Mouse (Mus musculus): ENCODE results near the gene Ak2. TPM values are rescaled to one million over a fixed set of nuclear protein-coding genes. Genes with fewer than 3 reads are reported as not detected.

Ak2 gene
- polyA plus RNA-seq, 1 experiment from 2014 or later: 173 TPM

GRCm38 (mm10) chr4:128958156-128958555, 33.6 kb upstream of the Ak2 start:
- Histone ChIP-seq H3K4me3 (ENCODE audit: low read length) (no peak overlapping the region), H3K36me3 (ENCODE audit: control insufficient read depth, insufficient read depth, low read length) (no peaks in the 10 kb centered on the region), H3K27ac (ENCODE audit: low read length) (no peak overlapping the region), H3K9me3 (ENCODE audit: control insufficient read depth, low read length) (no peaks in the 10 kb centered on the region), H3K4me1 (replicated peaks; ENCODE audit: control insufficient read depth, insufficient read depth, low read length) (peaks cover 28% of the 10 kb centered on the region), H3K27me3 (ENCODE audit: control insufficient read depth, insufficient read depth, low read depth, low read length) (no peaks in the 10 kb centered on the region; the same call in 1 of the 2 replicates), H3K4me2 (ENCODE audit: low read depth, low read length) (no peak overlapping the region), H3K9ac (ENCODE audit: low read length) (peak overlapping the region; percentile 21; the same call in 1 of the 2 replicates)
- 71% methylated on average over 11 of the region's 11 CpGs for WGBS
- no peak for ATAC-seq (ENCODE audit: low read depth)

GRCm38 (mm10) chr4:128958849-128959248, 32.9 kb upstream of the Ak2 start:
- Histone ChIP-seq H3K9ac (ENCODE audit: low read length) (no peak overlapping the region), H3K36me3 (ENCODE audit: control insufficient read depth, insufficient read depth, low read length) (no peaks in the 10 kb centered on the region), H3K4me2 (ENCODE audit: low read depth, low read length) (no peak overlapping the region), H3K27ac (ENCODE audit: low read length) (no peak overlapping the region), H3K4me3 (ENCODE audit: low read length) (no peak overlapping the region), H3K4me1 (replicated peaks; ENCODE audit: control insufficient read depth, insufficient read depth, low read length) (peaks cover 28% of the 10 kb centered on the region), H3K9me3 (ENCODE audit: control insufficient read depth, low read length) (no peaks in the 10 kb centered on the region), H3K27me3 (ENCODE audit: control insufficient read depth, insufficient read depth, low read depth, low read length) (no peaks in the 10 kb centered on the region; the same call in 1 of the 2 replicates)
- 68% methylated on average over 8 of the region's 8 CpGs for WGBS
- ATAC-seq (ENCODE audit: low read depth): no peak

GRCm38 (mm10) chr4:128959676-128960075, 32.1 kb upstream of the Ak2 start:
- 79% methylated on average over 17 of the region's 17 CpGs for WGBS
- peaks cover 28% of the 10 kb centered on the region for H3K4me1 ChIP-seq (replicated peaks; ENCODE audit: control insufficient read depth, insufficient read depth, low read length)

GRCm38 (mm10) chr4:128961301-128962028, 30.3 kb upstream of the Ak2 start:
- H3K27ac ChIP-seq (ENCODE audit: low read length): no peak overlapping the region

More at GRCm38 (mm10) chr4:128959676-128960075, 32.1 kb upstream of the Ak2 start:
- Histone ChIP-seq H3K27ac (ENCODE audit: low read length) (no peak overlapping the region), H3K4me2 (ENCODE audit: low read depth, low read length) (no peak overlapping the region), H3K9ac (ENCODE audit: low read length) (no peak overlapping the region), H3K4me3 (ENCODE audit: low read length) (no peak overlapping the region), H3K36me3 (ENCODE audit: control insufficient read depth, insufficient read depth, low read length) (no peaks in the 10 kb centered on the region), H3K9me3 (ENCODE audit: control insufficient read depth, low read length) (no peaks in the 10 kb centered on the region), H3K27me3 (ENCODE audit: control insufficient read depth, insufficient read depth, low read depth, low read length) (no peaks in the 10 kb centered on the region; the same call in 1 of the 2 replicates)
- no peak for ATAC-seq (ENCODE audit: low read depth)

GRCm38 (mm10) chr4:128962029-128962925, 29.5 kb upstream of the Ak2 start, which contains the start of gene Azin2:
Gene Azin2 (minus strand): TSS chr4:128962442.
- Histone ChIP-seq H3K36me3 (ENCODE audit: control insufficient read depth, insufficient read depth, low read length) (no peaks in the 10 kb centered on the region), H3K4me2 (ENCODE audit: low read depth, low read length) (peak within 1 kb of the TSS; percentile 94), H3K27me3 (ENCODE audit: control insufficient read depth, insufficient read depth, low read depth, low read length) (no peaks in the 10 kb centered on the region; the same call in 1 of the 2 replicates), H3K4me3 (ENCODE audit: low read length) (peak within 1 kb of the TSS; percentile 62), H3K9ac (ENCODE audit: low read length) (peak within 1 kb of the TSS; percentile 75), H3K9me3 (ENCODE audit: control insufficient read depth, low read length) (no peaks in the 10 kb centered on the region), H3K4me1 (replicated peaks; ENCODE audit: control insufficient read depth, insufficient read depth, low read length) (peaks cover 33% of the 10 kb centered on the region), H3K27ac (ENCODE audit: low read length) (peak within 1 kb of the TSS; percentile 41)
- WGBS: under 1% methylated on average over 68 of the region's 72 CpGs
- peak; percentile 96 for ATAC-seq (ENCODE audit: low read depth)

More at GRCm38 (mm10) chr4:128961301-128962028, 30.3 kb upstream of the Ak2 start:
- ATAC-seq (ENCODE audit: low read depth): no peak
- peak overlapping the region; percentile 94 for H3K4me2 ChIP-seq (ENCODE audit: low read depth, low read length)
- no peaks in the 10 kb centered on the region for H3K36me3 ChIP-seq (ENCODE audit: control insufficient read depth, insufficient read depth, low read length)
- H3K9ac ChIP-seq (ENCODE audit: low read length): peak overlapping the region; percentile 75
- H3K27me3 ChIP-seq (ENCODE audit: control insufficient read depth, insufficient read depth, low read depth, low read length): no peaks in the 10 kb centered on the region; the same call in 1 of the 2 replicates
- peaks cover 28% of the 10 kb centered on the region for H3K4me1 ChIP-seq (replicated peaks; ENCODE audit: control insufficient read depth, insufficient read depth, low read length)
- 7% methylated on average over 16 of the region's 16 CpGs for WGBS
- peak overlapping the region; percentile 62 for H3K4me3 ChIP-seq (ENCODE audit: low read length)
- no peaks in the 10 kb centered on the region for H3K9me3 ChIP-seq (ENCODE audit: control insufficient read depth, low read length)

- peak overlapping the region; percentile 94 for H3K4me2 ChIP-seq (ENCODE audit: low read depth, low read length)
- WGBS: 4% methylated on average over 9 of the region's 9 CpGs
- ATAC-seq (ENCODE audit: low read depth): no peak
- peak overlapping the region; percentile 62; the same call in 1 of the 2 replicates for H3K9ac ChIP-seq (ENCODE audit: low read length)
- H3K36me3 ChIP-seq (ENCODE audit: control insufficient read depth, insufficient read depth, low read length): no peaks in the 10 kb centered on the region
- H3K4me3 ChIP-seq (ENCODE audit: low read length): peak overlapping the region; percentile 62
- H3K9me3 ChIP-seq (ENCODE audit: control insufficient read depth, low read length): no peaks in the 10 kb centered on the region
- H3K4me1 ChIP-seq (replicated peaks; ENCODE audit: control insufficient read depth, insufficient read depth, low read length): peaks cover 34% of the 10 kb centered on the region
- no peaks in the 10 kb centered on the region; the same call in 1 of the 2 replicates for H3K27me3 ChIP-seq (ENCODE audit: control insufficient read depth, insufficient read depth, low read depth, low read length)
- H3K27ac ChIP-seq (ENCODE audit: low read length): peak overlapping the region; percentile 41
These were observed 28.9 kb upstream of the Ak2 start for GRCm38 (mm10) chr4:128962926-128963290.

- Histone ChIP-seq H3K9me3 (ENCODE audit: control insufficient read depth, low read length) (no peaks in the 10 kb centered on the region), H3K4me3 (ENCODE audit: low read length) (no peak overlapping the region), H3K4me1 (replicated peaks; ENCODE audit: control insufficient read depth, insufficient read depth, low read length) (peaks cover 37% of the 10 kb centered on the region), H3K4me2 (ENCODE audit: low read depth, low read length) (no peak overlapping the region), H3K27ac (ENCODE audit: low read length) (no peak overlapping the region), H3K27me3 (ENCODE audit: control insufficient read depth, insufficient read depth, low read depth, low read length) (no peaks in the 10 kb centered on the region; the same call in 1 of the 2 replicates), H3K9ac (ENCODE audit: low read length) (no peak overlapping the region), H3K36me3 (ENCODE audit: control insufficient read depth, insufficient read depth, low read length) (no peaks in the 10 kb centered on the region)
- 15% methylated on average over 7 of the region's 7 CpGs for WGBS
- ATAC-seq (ENCODE audit: low read depth): no peak
These were observed 25.0 kb upstream of the Ak2 start for GRCm38 (mm10) chr4:128966751-128967150.

- ATAC-seq (ENCODE audit: low read depth): peak; percentile 73
- Histone ChIP-seq H3K4me3 (ENCODE audit: low read length) (no peak overlapping the region), H3K9me3 (ENCODE audit: control insufficient read depth, low read length) (no peaks in the 10 kb centered on the region), H3K4me1 (replicated peaks; ENCODE audit: control insufficient read depth, insufficient read depth, low read length) (peaks cover 32% of the 10 kb centered on the region), H3K36me3 (ENCODE audit: control insufficient read depth, insufficient read depth, low read length) (no peaks in the 10 kb centered on the region), H3K27ac (ENCODE audit: low read length) (peak overlapping the region; percentile 33; the same call in 1 of the 2 replicates), H3K4me2 (ENCODE audit: low read depth, low read length) (no peak overlapping the region), H3K27me3 (ENCODE audit: control insufficient read depth, insufficient read depth, low read depth, low read length) (no peaks in the 10 kb centered on the region; the same call in 1 of the 2 replicates), H3K9ac (ENCODE audit: low read length) (no peak overlapping the region)
- WGBS: 42% methylated on average over 5 of the region's 5 CpGs
These were observed 22.7 kb upstream of the Ak2 start for GRCm38 (mm10) chr4:128969081-128969480.

All from lung, embryonic 16.5 days (tissue).